Mouse (Mus musculus) layer of hippocampus, postnatal 10 days (tissue): ENCODE measurements around the gene Fkbp6. TPM values are rescaled to one million over a fixed set of nuclear protein-coding genes. Genes with fewer than 3 reads are reported as not detected.
A peak's percentile ranks its signal among the peaks of the same experiment; 100 is the strongest.

ENCODE experiments used
- DNase-seq, 2 experiments: peaks; one replicate each; pipeline ENCODE4 v3.0.0; 2021; ENCODE audit warnings: low spot score in 2 of 2
- total RNA-seq, 2 experiments: library from RNA; stranded (reverse); gene quantifications; 2 replicates each; pipeline ENCODE4 v1.2.3; 2021

The Fkbp6 gene
- total RNA-seq, 2 experiments from 2014 or later = not detected

DNA sequence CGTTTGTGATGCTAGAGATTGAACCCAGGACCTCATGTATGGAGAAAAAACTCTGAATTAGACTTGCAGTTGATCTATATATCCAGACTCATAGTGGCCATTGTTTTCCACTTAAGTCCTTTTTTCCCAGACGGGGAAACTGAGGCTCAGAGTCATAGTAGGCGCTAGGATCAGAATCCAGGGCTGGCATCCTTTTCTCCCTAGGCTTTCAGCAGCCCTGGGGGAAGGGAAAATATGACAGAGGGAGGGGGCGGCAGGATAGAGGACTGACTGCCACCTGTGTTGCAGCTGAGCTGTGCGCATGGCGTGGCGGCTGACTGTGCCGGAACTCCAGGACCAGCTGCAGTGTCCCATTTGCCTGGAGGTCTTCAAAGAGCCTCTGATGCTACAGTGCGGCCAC lies 3.2 kb upstream of the Fkbp6 start, which contains the start of gene Trim50:
Gene Trim50 (plus strand): TSS at position 301 of the 400 bp plus-strand sequence.
- no peak for DNase-seq

DNA sequence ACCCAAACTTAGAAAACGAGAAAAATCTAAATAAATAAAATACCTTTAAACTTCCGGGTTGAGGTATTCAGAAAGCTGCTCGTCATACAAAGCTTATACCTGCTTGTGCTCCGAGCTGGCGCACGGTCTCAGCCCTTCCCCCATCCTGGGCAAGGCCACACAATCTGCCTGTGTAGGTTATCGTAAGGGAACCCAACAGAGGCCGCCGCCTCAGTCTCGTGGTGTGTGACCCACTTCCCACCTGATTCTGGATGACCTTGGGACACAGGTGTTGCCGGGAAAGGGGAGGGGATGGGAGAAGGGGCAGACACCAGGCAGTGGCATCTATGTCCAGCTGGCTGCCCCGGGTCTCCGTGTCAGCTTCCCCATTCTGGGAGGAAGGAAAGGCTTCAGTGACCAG lies 1.8 kb upstream of the Fkbp6 start:
- no peak for DNase-seq

DNA sequence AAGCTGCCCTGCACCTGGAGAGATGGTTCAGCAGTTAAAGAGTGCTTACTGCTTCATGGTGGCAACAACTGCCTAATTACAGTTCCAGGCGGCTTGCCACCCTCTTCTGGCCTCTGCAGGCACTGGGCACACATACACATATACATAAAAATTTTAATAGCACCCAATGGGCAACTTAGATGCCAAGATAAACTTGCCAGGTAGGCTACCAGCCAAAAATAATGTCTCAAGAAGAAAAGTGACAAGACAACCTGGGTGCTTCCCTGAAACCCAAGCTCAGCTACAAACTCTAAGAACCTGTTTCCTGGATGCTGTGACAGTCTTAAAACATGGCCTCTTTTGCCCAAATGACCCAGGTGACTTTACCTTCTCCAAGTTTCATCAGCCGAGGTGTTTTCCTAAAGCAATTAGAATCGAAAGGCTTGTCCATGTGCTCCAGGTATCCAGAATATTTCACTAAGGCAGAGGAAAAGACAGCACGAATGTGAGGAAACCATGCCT lies 2.3 kb downstream of the Fkbp6 start:
- DNase-seq = no peak

DNA sequence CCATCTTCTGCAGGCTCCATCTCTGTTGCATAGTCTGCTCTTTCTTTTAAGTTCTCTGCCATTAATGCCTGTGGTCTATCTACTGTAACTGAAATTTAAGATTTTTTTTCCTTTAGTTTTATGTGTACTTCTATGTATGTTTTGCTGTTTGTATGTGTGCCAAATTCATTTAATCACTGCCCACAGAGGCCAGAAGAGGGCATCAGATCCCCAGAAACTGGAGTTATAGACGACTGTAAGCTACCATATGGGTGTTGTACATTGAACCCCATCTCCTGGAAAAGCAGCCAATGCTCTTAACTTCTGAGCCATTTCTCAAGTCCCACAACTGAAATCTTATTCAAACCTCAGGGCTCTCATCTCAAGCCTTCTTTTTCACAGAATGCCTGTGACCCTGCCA lies 3.4 kb downstream of the Fkbp6 start:
- no peak for DNase-seq

DNA sequence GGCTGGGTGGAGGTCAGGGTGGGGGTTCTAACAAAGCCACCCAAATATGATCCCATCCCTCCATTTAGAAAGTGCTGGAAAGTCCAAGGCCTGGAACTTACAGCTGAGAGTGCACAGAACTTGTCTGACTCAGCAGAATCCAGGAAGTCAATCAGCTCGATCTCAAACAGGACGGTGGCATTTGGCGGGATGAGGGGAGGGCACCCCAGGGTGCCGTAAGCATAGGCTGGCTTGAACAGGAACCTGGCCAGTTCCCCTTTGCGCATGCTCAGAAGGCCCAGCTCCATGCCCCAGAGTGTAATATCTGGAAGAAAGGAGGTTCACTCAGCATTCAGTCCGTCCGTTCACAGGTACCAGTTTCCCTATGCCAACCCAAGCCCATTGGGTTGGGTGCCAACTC lies 3.9 kb downstream of the Fkbp6 start:
- no peak for DNase-seq

DNA sequence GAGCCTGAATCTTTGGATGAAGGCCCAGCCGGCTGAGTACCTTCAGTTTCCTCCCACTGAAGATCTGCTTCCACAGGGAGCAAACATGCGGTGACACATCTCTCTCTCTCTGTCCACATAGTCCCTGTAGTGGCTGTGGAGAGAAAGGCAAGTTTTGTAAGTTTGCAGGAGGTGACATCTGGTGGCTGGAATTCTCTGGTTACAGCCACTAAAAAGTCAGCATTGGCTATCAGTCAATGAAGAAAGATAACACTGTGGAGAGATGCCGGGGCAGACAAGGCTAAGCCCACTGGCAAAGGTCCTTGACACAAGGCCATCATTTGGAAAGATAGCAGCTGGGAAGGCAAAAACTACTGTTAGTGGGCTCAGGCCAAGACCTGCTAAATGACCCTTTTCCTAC lies 12.3 kb downstream of the Fkbp6 start:
- no peak for DNase-seq

DNA sequence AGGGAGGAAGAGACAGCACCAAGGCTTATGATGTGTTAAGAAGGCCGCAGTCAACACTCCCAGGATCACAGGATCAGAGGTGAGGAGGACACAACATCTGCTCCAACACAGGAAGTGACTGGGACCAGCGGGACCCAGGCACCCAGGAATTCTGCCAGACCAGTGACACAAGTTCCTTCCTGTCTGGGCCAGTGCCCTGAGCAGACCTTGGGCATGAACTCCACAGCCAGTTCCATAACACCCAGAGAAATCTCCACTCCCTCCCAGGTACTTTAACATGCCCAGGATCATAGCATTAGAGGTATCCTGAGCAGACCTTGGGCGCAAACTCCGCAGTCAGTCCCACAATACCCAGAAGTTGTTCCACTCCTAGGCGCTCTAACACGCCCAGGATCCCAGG lies 18.7 kb downstream of the Fkbp6 start:
- DNase-seq = no peak

DNA sequence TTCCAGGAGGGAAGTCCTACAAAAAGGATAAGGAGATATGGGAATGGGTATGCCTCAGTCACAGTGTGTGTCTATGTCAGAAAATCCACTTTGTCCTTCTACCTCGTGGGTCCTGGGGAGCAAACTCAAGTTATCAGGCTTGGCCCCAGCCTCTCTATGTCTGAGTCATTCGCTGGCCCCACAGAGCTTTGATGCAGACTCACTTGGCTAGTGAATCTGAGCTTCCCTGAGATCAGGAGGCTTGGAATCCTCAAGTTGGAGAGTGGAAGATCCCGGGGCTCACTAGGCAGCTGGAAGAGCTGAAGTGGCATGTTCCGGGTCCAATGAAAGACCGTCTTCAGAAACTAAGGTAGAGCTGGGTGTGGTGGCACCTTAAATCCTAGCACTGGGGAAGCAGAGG lies 19.6 kb downstream of the Fkbp6 start:
- DNase-seq = no peak

DNA sequence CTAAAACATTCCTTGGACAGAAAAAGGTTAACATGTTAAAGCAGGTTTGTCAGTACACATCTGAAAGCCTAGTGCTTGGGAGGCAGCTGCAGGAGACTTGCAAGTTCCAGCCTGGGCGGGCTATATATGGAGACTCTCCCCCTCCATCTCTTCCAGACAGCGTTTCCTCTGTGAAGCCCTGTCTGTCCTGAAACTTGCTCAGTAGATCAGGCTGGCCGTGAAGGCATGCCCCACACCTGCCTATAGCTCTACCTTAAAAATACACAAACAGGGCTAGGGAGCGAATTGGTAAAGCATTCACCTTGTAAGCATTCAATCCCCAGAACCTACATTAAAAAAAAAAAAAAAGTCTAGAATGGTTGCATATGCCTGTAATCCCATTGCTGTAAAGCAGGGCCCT lies 20.4 kb downstream of the Fkbp6 start:
- DNase-seq = no peak

DNA sequence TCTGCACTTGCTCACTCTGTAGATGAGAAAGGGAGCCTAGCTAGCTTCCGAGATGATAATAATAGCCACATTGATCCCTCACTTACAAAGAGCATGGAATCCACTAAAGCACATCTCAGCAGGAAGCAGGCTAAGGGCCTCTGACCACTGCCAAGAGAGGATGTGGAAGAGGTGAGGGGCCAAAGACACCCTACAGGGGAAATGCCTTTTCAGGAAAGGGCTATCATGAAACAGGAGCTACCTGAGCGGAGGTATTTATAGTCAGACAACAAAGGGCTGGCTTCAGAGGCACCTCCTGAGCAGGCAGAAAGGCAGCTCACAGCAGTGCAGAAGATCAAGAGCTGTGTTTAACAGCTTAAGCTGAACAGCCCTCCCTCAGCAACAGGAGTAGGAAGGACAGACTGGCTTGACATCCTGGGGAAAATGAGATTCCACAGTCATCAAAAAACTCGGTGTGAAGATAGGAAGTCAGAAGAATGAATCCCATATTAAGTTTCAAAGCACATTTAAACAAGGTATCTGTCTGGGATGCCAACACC lies 23.7 kb downstream of the Fkbp6 start:
- DNase-seq = no peak

DNA sequence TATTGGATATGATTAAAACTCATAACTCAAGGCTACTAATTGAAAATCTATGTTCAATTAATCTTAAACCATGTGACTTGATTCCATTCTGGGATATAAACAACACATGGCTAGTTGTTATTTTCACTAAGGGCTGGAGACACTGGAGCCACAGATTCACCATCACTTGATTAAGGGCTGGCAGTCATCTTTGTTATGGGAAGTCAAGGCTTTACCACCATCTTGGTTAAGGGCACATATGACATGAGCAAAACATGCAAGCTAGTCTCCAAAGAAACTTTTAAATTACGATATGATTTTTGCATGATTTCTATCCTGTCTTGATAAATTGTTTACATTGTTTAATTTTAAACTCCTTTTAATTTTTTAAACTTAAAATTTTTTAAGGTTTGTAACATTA lies 27.6 kb downstream of the Fkbp6 start:
- DNase-seq = no peak

DNA sequence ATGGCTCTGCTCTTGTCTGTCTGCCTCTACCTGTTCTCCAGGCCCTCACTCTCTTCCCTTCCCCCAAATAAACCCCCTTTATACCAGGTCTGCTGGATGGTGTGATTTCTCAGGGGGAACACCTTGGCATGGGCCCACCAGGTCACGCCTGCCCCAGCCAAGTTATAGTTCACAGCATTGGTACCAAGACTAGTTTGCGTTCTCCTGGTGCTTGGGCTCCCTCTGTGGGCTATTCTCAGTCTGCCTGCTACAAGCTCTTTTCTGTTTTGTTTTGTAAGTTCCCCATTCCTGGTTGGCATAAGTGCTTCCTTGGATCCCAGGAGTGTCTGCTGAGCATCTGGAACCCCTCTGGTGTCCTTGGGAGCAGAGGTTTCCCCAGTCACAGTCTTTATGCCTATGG lies 30.0 kb downstream of the Fkbp6 start:
- peak in 1 of 2 experiments; percentile 15 for DNase-seq

DNA sequence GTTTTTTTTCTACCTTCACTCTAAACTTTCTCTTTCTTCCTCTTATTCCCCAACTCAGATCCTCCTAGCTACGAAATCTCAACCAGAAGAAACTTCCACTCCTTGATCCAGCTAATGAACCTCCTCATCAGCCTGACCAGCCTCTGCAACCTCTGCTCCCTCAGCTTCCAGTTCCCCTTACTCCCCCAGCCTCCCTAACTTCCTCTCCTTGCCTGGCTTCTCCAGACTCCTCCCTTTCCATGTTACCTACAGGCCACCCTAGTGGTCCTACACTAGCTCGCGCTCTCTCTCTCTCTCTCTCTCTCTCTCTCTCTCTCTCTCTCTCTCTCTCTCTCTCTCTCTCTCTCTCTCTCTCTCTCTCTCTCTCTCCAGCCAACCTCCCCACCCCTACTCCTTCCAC lies 33.7 kb downstream of the Fkbp6 start:
- DNase-seq = no peak

DNA sequence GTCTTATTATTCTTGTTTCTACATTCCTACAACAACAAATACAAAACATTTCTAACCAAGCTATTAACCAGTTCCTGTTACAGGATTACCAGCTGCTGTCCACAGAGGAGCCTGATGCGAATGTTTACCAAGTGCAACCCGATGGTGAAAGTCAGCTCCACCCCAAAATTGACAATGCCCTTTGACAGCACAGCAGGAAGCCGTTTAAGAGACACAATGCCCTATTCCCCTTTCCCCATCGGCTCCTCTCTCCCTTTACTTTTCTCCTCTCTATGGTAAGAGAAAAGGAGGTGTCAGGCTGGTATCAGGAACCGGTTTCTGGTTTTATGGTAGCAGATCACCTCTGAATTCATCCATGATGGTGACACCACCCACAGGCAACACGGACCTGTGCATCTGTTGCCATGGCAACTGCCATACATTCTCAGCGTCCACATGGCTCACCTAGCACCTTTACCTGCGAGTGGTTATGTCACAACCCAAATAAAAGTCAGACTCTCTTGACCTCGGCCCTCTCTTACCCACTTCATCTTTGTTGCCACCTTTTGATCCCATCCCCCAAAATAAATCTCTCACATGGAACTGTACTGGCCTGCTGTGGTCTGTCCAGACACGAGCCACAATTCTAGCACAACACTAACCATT lies 43.4 kb downstream of the Fkbp6 start:
- no peak for DNase-seq

DNA sequence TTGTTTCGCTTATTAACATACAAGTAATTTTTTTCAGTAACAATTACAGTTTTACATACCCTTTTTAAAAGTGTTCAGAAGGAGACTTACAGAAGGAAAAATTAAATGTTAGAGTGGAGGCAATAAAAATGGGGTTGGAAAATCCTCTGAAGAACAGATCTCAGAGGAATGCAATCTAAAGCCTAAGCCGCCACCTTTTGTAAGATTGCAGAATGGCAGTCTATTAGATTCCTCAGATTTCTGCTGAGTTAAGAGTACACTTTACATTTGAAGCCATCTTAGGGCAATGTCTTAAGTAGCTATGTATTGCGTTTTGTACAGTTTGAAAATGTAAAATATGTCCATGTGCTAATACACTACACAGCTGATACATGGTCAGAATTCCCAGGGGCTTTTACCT lies 47.4 kb downstream of the Fkbp6 start:
- no peak for DNase-seq

DNA sequence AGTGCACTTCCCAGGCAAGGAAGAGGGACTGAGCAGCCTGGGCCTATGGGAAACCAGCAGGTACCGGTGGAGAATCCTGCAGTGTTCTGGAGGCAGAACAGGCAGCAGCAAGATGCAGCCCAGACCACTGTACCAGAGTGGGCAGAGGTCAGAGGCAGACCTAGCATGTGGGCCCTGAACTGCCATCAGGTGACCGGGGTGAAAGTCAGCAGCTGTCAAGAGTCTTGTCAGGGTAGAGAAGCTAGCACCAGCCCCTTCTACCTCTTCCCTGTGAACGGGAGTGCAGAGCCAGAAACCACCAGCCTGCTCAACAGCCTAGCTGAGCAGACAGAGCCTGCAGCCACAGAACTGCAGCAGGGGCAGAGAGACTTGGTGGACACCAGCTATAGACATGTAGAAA lies 47.9 kb downstream of the Fkbp6 start:
- no peak for DNase-seq

DNA sequence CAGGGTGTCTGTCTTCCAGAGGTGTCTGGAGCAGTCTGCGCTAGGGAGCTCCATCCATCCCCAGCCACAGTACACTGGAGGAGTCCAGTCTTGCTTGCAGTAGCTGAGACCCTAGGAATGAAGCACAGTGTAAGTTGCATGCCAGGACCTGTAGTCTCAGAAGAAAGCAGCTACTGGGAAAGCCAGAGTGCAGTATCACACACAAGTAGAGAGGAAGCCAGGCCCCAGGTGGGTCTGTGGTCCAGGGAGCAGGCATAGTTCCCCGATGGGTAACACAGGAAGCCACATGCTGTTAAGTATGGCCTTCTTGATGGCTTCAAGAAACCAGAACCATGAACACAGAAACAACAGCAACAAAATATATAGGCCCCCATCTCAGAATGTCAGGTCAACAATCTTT lies 57.8 kb downstream of the Fkbp6 start:
- no peak for DNase-seq

DNA sequence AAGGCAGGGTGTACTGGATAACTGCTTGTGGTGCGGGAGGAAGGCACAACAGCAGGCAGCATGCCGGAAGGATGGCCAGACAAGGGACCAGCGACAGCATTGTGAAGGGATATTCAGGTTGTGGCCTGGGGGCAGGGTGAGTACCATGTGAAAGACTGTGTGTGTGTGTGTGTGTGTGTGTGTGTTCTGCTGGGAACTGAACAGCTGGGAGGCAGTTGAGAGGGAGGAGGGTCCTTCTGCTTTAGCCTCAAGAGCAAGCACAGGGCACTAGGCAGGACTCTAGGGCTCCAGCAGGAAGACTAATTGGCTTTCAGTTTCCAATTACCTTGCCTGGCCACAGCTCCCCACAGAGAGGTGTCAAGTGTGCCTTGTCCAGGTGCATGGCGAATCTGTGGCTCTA lies 58.7 kb downstream of the Fkbp6 start:
- DNase-seq = no peak

DNA sequence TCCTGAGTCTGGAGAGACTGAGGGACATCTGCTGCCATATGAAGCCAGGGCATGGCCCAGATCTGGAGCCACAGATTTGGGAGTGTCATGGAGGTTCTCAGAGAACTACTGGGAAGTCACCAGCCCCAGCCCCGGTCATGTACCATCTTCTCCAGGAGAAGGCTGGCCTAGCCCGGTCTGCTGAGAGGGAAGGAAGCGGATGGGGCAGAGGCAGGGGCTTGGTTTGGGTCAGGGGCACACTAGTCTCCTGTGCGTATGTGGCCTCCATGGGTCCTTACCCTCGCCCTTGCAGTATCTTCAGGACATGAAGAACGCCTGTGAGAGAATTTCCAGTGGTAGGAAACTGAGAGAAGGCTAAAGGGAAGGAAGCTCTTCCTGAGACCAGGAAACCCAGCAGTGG lies 59.1 kb downstream of the Fkbp6 start:
- DNase-seq = no peak

DNA sequence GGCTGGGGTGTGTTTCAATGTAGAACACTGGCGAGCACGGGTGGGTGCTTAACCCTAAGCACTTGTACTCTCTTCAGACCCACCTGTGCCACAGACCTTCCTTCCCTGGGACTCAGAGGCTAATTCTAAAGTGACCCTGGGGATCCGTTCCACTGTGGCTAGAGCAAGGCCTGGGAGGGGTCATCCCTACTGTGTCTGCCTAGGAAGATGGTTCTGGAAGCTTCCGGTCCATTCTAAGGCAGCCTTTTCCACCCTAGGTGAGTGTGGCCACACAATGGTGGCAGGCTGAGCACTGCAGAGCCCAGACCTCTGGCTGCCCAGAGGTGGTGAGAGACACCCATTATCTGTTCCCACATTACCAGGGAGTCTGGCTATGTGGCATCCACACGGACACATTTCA lies 62.9 kb downstream of the Fkbp6 start:
- no peak for DNase-seq

DNA sequence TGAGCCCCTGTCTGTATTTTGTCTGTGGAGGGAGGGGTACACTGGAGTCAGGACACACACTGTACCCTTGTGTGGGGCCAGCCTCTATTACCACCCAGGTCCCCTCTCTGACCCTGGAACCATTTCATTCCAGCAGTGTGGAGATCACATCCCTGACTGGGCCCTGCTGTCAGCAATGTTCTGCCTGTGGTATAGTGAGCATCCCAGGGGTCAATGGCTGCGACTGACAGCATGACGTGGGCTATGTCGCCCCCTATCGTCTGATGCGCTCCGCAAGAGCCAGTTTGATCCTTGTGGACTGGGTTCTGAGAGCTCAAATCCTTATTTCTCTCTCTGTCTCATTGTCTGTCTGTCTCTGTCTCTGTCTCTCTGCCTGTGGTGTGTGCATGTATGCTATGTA lies 63.7 kb downstream of the Fkbp6 start:
- DNase-seq = peak; percentile 87 to 88

DNA sequence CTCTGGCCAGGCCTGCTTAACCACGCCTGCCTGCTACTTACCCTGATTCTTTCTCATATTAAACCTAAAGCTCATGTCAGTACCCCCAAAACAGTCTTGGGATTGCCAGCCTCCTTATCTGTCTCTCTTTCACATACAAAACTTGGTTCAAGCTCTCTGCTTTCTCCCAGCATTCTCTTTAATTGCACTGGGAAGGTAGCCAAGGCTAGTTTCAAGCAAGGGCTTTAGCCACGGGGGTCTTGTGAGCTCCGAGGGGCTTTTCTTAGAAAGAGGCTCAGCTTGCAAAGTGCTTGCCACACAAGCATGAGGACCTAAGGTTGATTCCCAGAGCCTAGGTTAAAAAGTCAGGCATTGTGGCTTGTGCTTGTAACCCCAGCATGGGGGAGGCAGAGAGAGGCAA lies 64.6 kb downstream of the Fkbp6 start:
- DNase-seq = no peak

DNA sequence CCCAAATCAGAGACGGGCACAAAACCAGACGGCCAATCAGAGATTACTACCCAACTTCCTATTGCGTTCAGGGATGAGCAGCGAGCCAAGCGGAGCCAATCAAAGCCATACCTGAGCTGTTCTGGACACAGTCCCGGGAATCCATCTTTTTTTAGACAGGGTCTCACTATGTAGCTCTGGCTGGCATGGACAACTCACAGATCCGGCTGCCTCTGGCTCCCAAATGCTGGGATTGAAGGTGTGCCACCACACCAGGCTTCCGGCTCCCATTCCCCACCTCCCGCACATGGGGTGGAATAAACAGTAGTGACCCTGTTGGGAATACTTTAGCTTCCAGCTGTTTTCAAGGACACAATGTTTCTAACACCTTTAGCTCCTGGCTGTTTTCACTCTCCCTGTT lies 69.6 kb downstream of the Fkbp6 start:
- DNase-seq = no peak
